Mouse (Mus musculus): ENCODE data around the gene Sh3gl1. TPM values are rescaled to one million over a fixed set of nuclear protein-coding genes. Genes with fewer than 3 reads are reported as not detected.

Sh3gl1 gene
- polyA plus RNA-seq, 1 experiment from 2014 or later = 200 TPM

DNA sequence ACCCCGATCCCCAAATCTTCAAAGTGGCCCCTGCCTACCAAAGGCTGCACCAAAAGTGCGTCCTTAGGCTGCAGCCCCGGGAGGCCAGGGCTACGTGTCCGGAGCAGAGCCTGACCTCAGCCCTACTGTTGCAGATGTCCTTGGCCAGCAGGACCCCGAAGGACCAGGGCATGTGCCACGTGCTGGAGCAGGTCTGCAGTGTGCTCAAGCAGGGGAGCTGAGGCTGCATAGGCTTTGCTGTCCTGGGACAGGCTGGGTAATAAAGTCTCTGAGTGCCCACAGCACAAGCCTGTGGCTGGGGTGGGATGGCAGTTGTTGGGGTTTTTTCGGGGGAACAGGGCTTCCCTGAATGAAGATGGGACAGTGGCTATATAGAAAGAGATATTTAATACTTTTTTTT lies 20.1 kb downstream of the Sh3gl1 start:
- Histone ChIP-seq H3K36me3 (peaks cover 94% of the 10 kb centered on the region), H3K9ac (no peak overlapping the region), H3K4me2 (replicated peaks) (no peak overlapping the region), H3K27ac (no peak overlapping the region), H3K4me3 (no peak overlapping the region), H3K27me3 (no peaks in the 10 kb centered on the region), H3K4me1 (no peaks in the 10 kb centered on the region), H3K9me3 (no peaks in the 10 kb centered on the region)
- no peak for ATAC-seq (ENCODE audit: low FRiP score, low read depth)
- 87% methylated on average over 8 of the region's 8 CpGs for WGBS

DNA sequence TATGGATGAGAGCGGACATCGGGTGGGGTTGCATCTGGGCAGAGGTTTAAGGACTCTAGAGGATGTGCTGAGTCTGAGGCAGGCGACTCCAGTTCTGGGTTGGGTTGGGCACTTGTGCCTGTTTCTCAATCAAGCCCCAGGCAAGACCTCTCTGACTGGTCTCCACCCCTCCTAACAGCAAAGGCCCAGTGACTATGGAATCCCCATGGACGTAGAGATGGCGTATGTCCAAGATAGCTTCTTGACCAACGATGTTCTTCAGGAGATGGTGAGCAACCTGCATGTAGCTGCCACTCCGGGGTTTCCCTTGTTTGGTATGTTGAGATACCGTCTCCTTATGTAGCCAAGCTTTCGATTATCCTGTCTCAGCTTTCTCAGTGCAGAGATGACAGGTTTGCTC lies 21.1 kb downstream of the Sh3gl1 start:
- H3K27ac ChIP-seq = no peak overlapping the region
- no peak overlapping the region for H3K4me3 ChIP-seq
- no peaks in the 10 kb centered on the region for H3K9me3 ChIP-seq
- H3K4me1 ChIP-seq = peaks cover 8% of the 10 kb centered on the region
- H3K4me2 ChIP-seq (replicated peaks) = no peak overlapping the region
- ATAC-seq (ENCODE audit: low FRiP score, low read depth) = no peak
- peaks cover 93% of the 10 kb centered on the region for H3K36me3 ChIP-seq
- H3K9ac ChIP-seq = no peak overlapping the region
- H3K27me3 ChIP-seq = no peaks in the 10 kb centered on the region
- 95% methylated on average over 9 of the region's 9 CpGs for WGBS

DNA sequence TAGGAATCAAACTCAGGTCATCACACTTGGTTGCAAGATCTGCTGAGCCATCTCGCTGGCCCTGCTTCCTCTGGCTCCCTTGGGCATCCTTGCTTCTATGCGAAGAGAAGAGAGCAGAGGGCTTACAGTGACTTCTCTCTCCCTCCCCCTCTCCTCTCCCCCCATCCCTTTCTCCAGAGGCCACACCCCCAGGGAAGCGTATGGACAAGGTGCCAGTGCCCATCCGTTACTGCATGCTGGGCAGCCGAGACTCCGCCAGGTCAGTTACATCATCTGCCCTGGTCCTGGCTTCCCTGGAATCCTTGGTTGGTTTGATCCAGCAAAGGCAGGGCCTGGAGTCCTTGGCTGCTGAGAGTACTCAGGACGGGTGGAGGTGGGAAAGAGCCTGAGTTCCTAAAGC lies 25.0 kb downstream of the Sh3gl1 start:
- Histone ChIP-seq H3K36me3 (peaks cover 54% of the 10 kb centered on the region), H3K27ac (no peak overlapping the region), H3K9me3 (no peaks in the 10 kb centered on the region), H3K4me1 (peaks cover 24% of the 10 kb centered on the region), H3K27me3 (no peaks in the 10 kb centered on the region), H3K9ac (no peak overlapping the region), H3K4me2 (replicated peaks) (no peak overlapping the region), H3K4me3 (no peak overlapping the region)
- no peak for ATAC-seq (ENCODE audit: low FRiP score, low read depth)
- 84% methylated on average over 7 of the region's 7 CpGs for WGBS

DNA sequence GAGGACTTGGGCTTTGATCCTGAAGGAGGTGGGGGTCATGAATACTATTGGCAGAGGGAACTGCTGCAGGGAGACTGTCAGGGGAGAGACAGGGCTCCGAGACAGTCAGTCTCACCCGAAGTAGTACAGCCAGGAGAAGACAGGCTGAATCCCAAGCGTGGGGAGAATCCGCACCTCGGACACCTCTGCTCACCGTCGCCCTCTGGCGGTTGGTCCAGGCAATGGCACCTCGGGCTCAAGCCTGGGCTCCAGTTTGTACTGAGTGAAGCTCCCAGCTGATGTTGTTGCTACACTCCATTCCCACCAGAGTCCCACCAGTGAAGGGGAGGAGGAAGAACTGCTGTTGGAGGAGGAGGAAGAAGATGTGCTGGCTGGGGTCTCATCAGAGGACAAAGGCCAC lies 25.8 kb downstream of the Sh3gl1 start:
- Histone ChIP-seq H3K9me3 (no peaks in the 10 kb centered on the region), H3K4me3 (peak overlapping the region; percentile 84), H3K4me1 (peaks cover 24% of the 10 kb centered on the region), H3K36me3 (peaks cover 47% of the 10 kb centered on the region), H3K27ac (no peak overlapping the region), H3K27me3 (no peaks in the 10 kb centered on the region), H3K9ac (peak overlapping the region; percentile 86), H3K4me2 (replicated peaks) (peak overlapping the region; percentile 99)
- ATAC-seq (ENCODE audit: low FRiP score, low read depth) = no peak
- whole genome bisulfite sequencing = 8% methylated on average over 9 of the region's 9 CpGs

DNA sequence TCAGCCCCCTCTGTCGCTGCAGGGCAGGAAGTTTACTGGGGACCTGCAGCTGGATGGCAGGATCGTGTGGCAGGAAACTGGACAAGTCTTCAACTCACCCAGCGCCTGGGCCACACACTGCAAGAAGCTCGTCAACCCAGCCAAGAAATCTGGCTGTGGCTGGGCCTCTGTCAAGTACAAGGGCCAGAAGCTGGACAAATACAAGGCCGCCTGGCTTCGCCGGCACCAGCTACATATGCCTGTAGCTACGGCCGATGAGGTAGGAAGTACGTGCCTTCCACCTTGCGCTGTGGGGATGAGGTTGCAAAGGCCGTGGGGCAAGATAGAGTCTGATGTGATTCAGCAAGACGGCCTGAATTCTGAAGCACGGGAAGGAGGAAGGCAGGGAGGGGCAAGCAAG lies 26.2 kb downstream of the Sh3gl1 start:
- 65% methylated on average over 14 of the region's 14 CpGs for WGBS
- H3K9ac ChIP-seq = peak overlapping the region; percentile 86
- peaks cover 43% of the 10 kb centered on the region for H3K36me3 ChIP-seq
- no peaks in the 10 kb centered on the region for H3K9me3 ChIP-seq
- H3K27ac ChIP-seq = no peak overlapping the region
- peak overlapping the region; percentile 84 for H3K4me3 ChIP-seq
- ATAC-seq (ENCODE audit: low FRiP score, low read depth) = no peak
- H3K4me1 ChIP-seq = peaks cover 24% of the 10 kb centered on the region
- H3K4me2 ChIP-seq (replicated peaks) = peak overlapping the region; percentile 99
- peaks cover 2% of the 10 kb centered on the region; the same call in 1 of the 2 replicates for H3K27me3 ChIP-seq

DNA sequence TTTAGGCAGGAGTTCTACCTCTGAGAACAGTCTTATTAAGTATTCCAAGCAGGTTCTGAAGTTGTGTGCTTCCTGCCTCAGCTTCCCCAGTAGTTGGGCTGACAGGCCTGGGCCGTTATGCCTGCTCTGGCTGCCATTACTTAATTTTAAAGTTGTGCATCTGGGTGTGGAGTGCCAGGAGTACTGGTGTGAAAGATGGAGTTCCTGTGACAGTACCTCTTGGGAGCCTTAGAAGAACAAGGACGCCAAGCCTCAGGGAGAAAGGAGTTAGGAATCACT lies 26.5 kb downstream of the Sh3gl1 start:
- Histone ChIP-seq H3K4me1 (peaks cover 24% of the 10 kb centered on the region), H3K4me3 (peak overlapping the region; percentile 84), H3K9ac (peak overlapping the region; percentile 86), H3K27ac (0 out of 2 replicates have a peak overlapping the region, but pooled peaks have one; percentile 93), H3K36me3 (peaks cover 39% of the 10 kb centered on the region), H3K27me3 (peaks cover 6% of the 10 kb centered on the region; the same call in 1 of the 2 replicates), H3K4me2 (replicated peaks) (peak overlapping the region; percentile 99), H3K9me3 (no peaks in the 10 kb centered on the region)
- 30% methylated on average over 2 of the region's 2 CpGs for WGBS
- no peak for ATAC-seq (ENCODE audit: low FRiP score, low read depth)

DNA sequence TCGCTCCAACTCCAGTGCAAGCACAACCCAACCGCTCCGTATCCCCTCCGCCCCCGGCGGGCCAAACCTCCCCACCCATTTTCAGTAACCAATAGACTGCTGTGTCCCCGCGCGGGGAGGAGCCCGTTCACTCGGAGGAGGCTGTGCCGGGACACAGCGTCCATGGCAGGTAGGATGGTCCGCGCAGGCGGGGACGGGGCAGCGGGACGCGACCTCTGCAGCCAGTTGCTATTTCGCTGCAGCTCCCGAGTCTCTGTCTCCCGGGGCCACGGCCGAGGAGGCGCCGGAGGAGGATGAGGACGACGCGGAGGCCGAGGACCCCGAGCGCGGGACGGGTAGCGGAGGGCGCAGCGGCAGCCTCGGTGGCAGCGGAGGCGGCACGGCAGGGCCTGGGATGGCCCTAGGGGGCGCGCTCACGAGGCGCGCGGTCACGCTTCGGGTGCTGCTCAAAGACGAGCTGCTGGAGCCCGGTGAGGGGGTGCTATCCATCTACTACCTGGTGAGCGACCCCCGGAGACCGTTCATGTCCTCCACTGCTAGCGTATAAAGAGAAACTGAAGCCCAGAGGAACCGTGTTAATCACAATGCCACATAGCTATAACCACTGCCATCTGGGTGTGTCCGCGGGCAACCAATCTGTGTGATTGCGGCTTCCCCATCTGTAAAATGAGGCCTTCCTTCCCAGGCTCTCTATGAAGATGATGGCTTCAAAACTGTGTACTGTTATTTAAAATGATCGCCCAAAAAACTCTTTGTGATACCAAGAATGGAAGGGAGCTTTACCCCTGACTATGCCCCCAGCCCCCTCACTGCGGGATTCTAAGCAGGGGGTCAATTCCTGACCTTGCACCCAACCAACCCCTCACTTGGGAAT lies 27.1 kb downstream of the Sh3gl1 start:
- ATAC-seq (ENCODE audit: low FRiP score, low read depth) = peak; percentile 90
- WGBS = 2% methylated on average over 61 of the region's 62 CpGs
- Histone ChIP-seq H3K27me3 (peaks cover 10% of the 10 kb centered on the region; the same call in 1 of the 2 replicates), H3K4me3 (peak overlapping the region; percentile 84), H3K9me3 (no peaks in the 10 kb centered on the region), H3K27ac (peak overlapping the region; percentile 93), H3K4me1 (peaks cover 24% of the 10 kb centered on the region), H3K4me2 (replicated peaks) (peak overlapping the region; percentile 99), H3K9ac (peak overlapping the region; percentile 86), H3K36me3 (peaks cover 34% of the 10 kb centered on the region)

DNA sequence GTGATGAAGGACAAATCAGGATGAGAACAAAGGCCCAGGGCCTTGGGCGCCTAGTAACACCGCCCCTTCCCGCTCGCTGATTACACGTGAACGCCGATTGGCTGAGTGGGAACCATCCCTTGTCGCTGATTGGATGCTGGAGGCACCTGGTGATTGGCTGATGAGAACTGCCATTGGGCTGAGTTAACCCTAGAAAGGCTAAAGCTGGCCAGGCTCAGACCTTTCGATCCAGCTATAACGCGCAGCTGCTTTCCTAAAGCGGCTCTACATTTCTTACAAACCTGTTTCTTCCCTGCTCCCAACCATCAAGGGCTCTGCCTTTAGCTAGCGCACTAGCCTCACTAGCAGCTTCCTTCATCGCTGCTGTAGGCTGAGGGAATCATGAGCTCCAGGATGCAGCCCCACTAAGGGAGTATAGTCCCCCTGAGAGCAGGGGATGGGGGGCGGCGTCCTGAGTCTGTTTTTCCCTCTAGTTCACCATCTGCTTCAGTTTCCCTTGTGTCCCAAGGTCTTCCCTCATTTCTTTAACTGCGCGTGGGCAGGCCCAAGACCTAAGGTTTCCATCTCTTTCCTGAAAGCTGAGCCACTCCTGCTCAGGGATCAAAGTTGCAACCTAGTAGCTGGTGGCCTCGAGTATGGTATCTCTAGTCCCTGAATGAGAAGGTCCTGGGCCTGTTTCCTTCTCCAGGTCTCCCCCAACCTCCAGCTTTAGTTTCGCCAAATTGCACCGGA lies 27.9 kb downstream of the Sh3gl1 start:
- Histone ChIP-seq H3K4me3 (peak overlapping the region; percentile 84), H3K27ac (peak overlapping the region; percentile 93), H3K9me3 (no peaks in the 10 kb centered on the region), H3K36me3 (peaks cover 26% of the 10 kb centered on the region), H3K4me1 (peaks cover 24% of the 10 kb centered on the region), H3K4me2 (replicated peaks) (peak overlapping the region; percentile 99), H3K27me3 (peaks cover 10% of the 10 kb centered on the region; the same call in 1 of the 2 replicates), H3K9ac (peak overlapping the region; percentile 86)
- under 1% methylated on average over 21 of the region's 21 CpGs for WGBS
- ATAC-seq (ENCODE audit: low FRiP score, low read depth) = peak; percentile 92

DNA sequence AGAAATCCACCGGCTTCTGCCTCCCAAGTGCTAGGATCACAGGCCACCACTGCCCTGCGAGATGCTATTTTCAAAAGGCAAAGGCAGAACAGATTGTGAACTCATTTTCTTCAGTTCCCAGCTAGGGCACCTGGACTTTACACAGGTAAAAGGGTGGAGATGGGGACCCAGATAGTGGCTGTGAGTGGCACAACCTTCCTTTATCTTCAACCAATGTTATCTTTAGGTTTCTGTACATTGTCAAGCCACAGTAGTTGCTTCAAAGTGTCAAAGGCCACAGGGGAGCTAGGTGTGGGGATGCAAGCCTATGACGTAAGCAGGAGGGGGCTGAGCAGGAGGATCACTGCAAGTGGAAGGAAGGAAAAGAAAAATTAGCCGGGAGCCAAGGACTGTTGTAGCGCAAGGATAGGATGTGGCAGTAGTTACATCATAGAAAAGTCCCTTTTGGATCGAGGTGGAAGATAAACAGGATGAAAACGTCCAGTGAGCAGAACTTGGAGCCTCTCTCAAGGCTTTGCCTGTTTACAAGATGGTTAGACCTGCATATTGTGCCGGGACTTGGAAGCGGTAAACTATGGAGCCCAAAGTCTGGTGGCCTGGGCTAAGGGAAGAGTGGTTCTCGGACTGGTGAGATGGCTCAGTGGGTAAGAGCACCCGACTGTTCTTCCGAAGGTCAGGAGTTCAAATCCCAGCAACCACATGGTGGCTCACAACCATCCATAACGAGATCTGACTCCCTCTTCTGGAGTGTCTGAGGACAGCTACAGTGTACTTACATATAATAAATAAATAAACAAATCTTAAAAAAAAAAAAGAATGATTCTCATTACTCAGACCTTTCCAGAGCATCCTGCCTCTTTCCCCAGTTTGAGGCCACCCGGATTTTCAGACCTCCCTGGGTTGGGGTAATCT lies 28.7 kb downstream of the Sh3gl1 start:
- H3K4me1 ChIP-seq = peaks cover 24% of the 10 kb centered on the region
- H3K36me3 ChIP-seq = peaks cover 20% of the 10 kb centered on the region
- peak overlapping the region; percentile 84 for H3K4me3 ChIP-seq
- H3K4me2 ChIP-seq (replicated peaks) = peak overlapping the region; percentile 99
- peaks cover 15% of the 10 kb centered on the region; the same call in 1 of the 2 replicates for H3K27me3 ChIP-seq
- WGBS = 28% methylated on average over 14 of the region's 14 CpGs
- peak overlapping the region; percentile 59 for H3K9ac ChIP-seq
- ATAC-seq (ENCODE audit: low FRiP score, low read depth) = peak; percentile 13; the same call in 1 of the 2 replicates
- no peaks in the 10 kb centered on the region for H3K9me3 ChIP-seq
- H3K27ac ChIP-seq = peak overlapping the region; percentile 93

DNA sequence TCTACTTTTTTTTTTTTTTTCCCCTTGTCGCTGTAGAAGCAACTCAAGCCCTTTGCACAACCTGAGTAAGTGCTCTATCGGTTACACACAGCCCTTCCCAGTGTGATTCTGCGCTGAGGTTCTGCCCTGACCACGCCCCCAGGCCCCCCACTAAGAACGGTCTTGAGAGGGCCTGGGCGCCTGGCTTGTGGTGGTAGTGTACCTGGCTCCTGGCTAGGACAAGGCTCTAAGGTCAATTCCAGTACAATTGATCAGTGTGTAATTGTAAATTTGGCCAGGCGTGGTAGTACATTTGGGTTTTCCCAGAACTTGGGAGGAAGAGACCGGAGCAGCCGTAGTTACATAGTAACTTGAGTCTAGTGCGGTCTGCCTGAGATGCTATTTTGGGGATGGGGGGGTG lies 29.5 kb downstream of the Sh3gl1 start:
- 53% methylated on average over 10 of the region's 10 CpGs for WGBS
- Histone ChIP-seq H3K9me3 (no peaks in the 10 kb centered on the region), H3K27me3 (peaks cover 15% of the 10 kb centered on the region; the same call in 1 of the 2 replicates), H3K9ac (no peak overlapping the region), H3K27ac (peak overlapping the region; percentile 93; the same call in 1 of the 2 replicates), H3K4me3 (no peak overlapping the region), H3K4me2 (replicated peaks) (peak overlapping the region; percentile 99), H3K36me3 (peaks cover 13% of the 10 kb centered on the region), H3K4me1 (peaks cover 24% of the 10 kb centered on the region)
- no peak for ATAC-seq (ENCODE audit: low FRiP score, low read depth)

DNA sequence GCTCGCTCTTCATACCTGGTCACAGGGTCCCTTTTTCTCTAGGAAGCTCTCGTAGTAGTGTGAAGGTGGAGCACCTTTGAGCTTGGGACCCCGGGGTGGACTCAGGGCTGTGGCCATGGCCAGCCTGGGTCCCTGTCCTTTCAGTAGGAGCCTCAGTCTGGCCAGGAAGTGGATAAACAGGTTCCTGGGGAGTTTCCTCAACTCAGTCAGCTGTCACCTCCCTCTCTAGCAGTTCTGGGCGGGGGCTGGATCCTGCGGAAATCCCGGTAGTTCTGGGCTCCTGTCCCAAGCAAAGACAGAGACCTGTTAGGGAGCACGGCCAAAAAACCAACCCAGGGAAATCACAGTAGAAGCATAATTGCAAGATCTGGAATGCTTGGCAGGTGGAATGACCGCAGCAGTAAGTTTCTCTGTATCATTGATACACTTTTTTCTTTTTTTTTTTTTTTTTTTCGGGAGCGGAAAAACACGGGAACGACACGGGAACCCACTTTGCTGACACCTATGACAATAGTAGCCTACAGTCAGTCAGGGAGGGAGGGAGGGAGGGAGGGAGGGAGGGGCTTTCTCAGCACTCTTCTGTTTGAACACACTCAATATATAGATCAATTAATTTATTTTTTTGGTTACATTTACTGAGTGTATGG lies 30.9 kb downstream of the Sh3gl1 start, which contains the start of the genes Stap2 and Mpnd:
TSS of gene Stap2 (minus strand) at position 170 of the 647 bp plus-strand sequence.
TSS of gene Mpnd (plus strand) at position 297 of the 647 bp plus-strand sequence.
- H3K27ac ChIP-seq = no peak within 1 kb of the TSS
- no peak for ATAC-seq (ENCODE audit: low FRiP score, low read depth)
- no peaks in the 10 kb centered on the region; the same call in 1 of the 2 replicates for H3K36me3 ChIP-seq
- no peaks in the 10 kb centered on the region for H3K9me3 ChIP-seq
- no peak within 1 kb of the TSS for H3K9ac ChIP-seq
- peaks cover 25% of the 10 kb centered on the region for H3K27me3 ChIP-seq
- peaks cover 18% of the 10 kb centered on the region for H3K4me1 ChIP-seq
- WGBS = 35% methylated on average over 13 of the region's 13 CpGs
- H3K4me2 ChIP-seq (replicated peaks) = peak within 1 kb of the TSS; percentile 21
- peak within 1 kb of the TSS; percentile 11; the same call in 1 of the 2 replicates for H3K4me3 ChIP-seq

All from limb, embryonic 13.5 days (tissue).